Mouse (Mus musculus) monocyte, adult 5-6 weeks (primary cell): Measurements from ENCODE around the gene Cfap74. TPM values are rescaled to one million over a fixed set of nuclear protein-coding genes. Genes with fewer than 3 reads are reported as not detected.

Source experiments
- ATAC-seq: fragments of 153-309, 156-312 bp; replicated peaks from 2 replicates; pipeline ENCODE4 v1.8.0; 2017; ENCODE audit warnings: mild to moderate bottlenecking; ENCODE audit not compliant: low TSS enrichment, insufficient number of reproducible peaks, severe bottlenecking, poor library complexity, low FRiP score
- total RNA-seq: library from RNA; stranded (forward); fragments of 200-1000, 200-491, 200-594 nt; gene quantifications from 3 replicates; pipeline ENCODE4 v1.2.3, GENCODE M21; 2017

Gene Cfap74
- 0.64 to 2.0 TPM (median 1.7 TPM) in 3 replicates for total RNA-seq

DNA sequence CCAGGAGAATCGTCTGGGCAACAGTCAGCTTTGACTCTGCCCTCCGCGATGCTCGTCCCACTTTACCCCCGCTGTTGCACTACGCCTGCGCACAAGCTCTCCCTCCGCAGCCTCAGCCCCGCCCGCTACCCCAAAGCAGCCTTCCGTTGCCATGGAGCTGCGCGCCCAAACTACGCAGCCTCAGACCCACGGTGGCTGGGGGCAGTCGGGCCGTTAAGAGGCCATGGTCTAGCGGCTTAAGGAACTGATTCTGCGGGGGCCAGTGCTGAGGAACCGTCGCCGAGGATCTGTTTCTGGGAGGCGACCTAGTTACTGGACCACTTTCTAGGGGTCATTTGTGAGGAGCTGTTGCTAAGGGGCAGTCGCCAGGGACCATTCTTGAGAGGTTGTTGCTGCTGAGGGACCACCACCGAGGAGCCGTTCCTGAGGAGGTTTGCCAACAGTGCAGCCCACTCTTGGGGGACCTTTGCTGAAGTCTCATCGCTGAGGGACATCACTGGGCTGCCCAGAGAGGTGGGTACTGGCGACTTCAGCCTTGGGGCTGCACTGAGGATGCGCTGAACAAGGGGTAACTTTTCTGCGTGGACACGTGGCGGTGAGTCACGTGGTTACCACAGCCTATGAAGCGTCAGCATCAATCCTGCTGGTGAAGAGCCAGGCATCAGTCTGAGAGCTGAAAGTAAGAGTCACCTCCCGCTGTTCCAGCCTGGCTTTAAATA is at the start of gene Cfap74:
Cfap74 (plus strand) TSS at position 133 of the 719 bp plus-strand sequence.
- ATAC-seq: no peak

DNA sequence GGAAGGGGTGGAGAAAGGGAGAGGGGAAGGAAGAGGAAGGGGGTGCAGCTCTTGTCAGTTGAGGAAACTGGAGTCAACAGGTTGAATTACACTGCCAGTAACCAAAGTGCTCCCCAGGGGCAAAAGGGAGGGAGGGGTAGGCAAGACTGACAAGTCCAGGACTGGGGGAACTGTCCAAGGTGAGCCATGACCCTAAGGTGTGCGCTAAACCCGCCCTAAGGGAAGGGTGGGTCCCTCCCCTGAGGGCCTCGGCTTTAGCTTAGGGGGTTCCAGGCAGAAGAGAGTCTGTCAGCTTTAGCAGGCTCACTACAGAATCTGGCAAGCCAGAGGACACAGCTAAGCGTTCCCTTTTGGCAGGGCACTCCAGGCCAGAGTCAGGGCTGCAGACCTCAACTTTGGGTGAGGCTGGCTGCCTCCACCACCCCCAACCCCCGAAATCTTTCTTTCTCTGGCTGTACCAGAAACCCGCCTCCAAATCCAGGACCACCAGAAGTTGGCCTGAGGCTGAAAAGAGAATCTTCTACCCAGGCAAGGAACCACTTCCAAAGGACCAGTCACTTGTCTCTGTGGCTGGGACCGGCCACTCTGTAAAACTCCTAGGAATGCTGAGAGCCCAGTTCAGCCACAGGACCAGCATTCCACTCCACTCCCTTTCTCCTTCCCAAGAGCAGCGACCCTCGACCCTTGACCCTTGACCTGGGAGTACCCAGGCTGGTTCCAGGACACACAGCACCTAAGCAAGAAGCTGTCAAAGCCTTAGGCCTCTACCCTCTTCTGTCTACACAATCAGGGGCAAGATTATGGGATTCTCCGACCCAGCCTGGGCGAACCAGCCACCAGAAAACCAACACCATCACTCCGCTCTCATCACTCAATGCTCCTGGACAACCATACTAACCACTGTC is 49.2 kb upstream of the Cfap74 start:
- no peak for ATAC-seq

DNA sequence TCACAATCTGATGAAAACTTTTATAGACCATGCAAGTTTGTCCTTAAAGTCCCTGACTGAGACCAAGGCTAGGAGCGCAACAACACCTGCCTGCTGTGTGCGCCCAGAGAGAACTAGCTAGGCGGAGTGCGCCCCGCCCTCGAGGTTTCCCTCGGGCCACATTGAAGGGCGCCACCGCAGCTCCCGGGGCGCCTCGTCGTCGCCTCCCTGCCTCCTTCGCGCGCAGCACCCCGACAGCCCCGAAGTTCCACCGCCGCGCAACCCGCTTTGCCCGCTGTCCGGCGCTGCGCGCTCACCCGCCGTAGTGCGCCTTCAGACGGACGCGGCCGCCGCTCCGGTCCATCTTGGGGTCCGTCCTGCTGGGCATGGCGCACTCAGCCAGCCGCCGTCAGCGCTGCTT is 48.1 kb upstream of the Cfap74 start:
- no peak for ATAC-seq

- no peak for ATAC-seq
Measured at GRCm38 (mm10) chr4:155361303-155361791, 47.6 kb upstream of the Cfap74 start, which contains the start of gene Prkcz. Gene Prkcz (minus strand): TSS chr4:155361361.

- ATAC-seq: no peak
Measured at GRCm38 (mm10) chr4:155362443-155362842, 46.5 kb upstream of the Cfap74 start.

DNA sequence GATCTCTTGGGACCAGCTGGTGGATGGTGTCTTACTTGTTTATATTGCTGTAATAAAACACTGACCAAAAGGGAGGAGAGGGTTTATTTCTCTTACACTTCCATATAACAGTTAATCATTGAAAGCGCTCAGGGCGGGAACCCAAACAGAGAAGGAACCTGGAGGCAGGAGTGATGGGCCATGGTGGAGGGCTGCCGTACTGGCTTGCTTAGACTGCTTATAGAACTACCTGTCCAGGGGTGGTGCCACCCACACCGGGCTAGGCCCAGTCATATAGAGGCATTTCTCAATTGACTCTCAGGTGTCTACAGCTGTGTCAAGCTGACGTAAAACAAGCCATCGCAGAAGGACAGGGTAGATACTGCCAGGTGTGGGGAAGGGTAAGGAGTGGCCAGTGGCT is 42.2 kb upstream of the Cfap74 start:
- ATAC-seq: no peak

- ATAC-seq: no peak
Measured at GRCm38 (mm10) chr4:155367739-155368138, 41.3 kb upstream of the Cfap74 start.

DNA sequence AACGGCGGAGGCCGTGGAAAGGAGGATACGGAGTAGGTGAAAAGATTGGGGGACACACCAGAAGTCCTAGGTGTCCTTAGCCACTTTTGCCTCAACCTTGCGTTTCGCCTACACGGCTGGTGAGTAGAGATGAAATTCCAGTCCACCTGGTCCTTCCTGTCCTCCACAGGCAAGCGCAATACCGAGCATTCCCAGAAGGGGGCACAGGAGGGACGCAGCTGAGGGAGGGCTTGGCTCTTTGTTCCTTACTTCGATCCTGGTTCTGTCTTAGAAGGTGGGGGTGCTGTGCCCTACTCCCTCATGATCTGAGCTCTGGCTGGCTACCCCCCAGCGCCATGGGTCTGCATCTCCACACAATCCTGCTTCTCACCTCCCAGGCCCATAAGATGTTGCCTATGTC is 40.3 kb upstream of the Cfap74 start:
- no peak for ATAC-seq

DNA sequence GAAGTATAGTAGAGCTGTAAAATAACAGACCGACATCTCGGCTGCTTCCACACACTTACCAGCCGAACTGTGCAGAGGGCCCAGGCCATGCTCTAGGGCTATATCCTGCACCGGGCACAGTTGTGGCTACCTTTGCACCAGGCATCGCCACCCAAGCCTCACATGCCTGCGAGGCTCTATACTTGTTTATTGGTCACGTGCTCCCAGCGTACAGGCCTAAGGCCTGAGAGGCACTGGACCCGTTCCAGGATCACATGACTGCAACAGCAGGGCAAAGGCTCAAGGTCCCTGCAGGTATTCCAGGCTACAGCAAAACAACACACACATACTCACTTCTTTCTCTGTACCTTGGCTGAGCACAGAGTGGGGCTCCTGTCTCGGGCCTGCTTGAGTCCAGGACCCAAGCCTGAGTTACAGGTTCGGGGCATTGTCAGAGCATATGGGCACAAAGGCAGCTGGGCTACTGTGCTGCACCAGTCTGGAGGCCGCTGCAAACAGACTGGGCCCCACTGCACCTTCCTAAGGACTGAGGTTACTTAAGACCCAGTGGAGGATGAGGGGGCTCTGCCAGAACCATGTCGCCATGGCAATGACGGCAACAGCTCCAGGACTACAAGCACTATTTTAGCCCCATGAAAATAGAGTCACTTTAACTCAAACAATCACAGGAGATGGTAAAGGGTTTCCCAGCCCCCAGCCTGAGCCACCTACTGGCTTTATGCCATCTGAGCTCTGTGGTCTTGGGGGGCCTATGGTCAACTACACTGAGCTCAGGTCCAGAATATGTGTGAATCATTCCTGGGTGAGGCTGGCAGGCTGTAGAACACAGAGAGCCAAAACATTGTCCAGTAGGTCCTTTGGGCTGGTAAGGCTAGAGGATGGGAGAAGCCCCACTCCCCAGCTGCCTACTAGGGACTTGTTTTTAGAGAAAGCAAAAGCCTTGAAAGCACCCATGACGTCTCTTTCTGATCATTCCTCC is 38.0 kb upstream of the Cfap74 start:
- ATAC-seq: no peak

- ATAC-seq: no peak
Measured at GRCm38 (mm10) chr4:155371797-155372735, 36.9 kb upstream of the Cfap74 start.

DNA sequence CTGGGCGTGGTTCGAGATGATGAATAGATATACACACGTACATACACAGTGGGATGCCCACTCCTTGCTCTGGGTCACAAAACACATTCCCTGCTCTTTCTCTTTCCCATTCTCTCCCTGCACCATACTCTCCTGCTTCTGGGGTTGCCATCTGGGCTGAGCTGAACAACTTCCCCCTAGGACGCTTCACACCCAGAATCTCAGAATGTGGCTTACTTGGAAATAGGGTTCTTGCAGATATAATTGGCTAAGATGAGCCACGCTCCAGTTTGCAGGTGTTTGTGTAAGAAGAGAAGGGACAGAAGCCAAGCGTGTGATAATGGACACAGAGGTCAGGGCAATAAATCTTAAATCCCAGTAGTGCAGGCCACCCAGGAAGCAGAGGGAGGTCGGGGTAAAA is 27.0 kb upstream of the Cfap74 start:
- ATAC-seq: no peak

DNA sequence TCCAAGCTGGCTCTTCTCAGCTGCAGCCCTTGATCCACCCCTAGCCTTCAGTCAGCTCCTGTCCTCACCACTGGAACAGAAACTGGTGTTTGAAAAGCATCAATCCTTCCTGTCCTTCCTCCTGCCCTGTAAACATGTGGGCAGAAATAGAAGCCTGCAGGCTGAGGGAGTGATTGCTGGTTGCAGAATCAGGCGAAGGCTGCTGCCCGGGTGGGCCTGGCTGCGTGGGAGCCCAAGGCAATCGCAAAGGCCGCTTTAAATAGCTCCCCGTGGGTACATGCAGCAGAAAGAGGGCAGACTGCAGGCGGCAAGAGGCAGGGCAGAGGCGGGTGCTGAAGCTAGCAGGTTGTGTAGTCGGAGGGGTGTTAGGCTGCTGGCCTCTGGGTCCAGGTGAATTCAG is 26.2 kb upstream of the Cfap74 start:
- no peak for ATAC-seq

- ATAC-seq: no peak
Measured at GRCm38 (mm10) chr4:155383326-155383725, 25.7 kb upstream of the Cfap74 start.

GRCm38 (mm10) chr4:155387166-155387565 is 21.8 kb upstream of the Cfap74 start:
- ATAC-seq: no peak

GRCm38 (mm10) chr4:155395471-155395870 is 13.5 kb upstream of the Cfap74 start:
- ATAC-seq: no peak

DNA sequence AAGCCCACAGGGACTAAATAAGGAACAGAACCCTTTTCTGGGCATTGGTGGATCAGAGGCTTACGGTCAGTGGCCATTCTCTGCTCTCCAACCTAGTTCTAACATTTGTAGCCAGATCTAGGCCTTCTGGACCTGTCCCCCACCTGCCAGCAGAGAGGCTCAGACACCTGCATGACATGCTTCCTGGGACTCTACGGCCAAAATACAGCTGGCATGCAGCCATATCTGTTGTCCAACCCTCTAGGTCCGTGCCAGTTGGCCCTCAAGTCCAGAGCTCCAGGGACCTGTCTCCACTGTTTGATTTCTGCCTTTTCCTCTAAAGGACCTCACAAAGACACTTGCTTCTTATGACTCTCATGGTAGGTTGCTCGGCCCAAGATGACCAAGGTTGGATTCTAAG is 12.2 kb upstream of the Cfap74 start:
- ATAC-seq: no peak

DNA sequence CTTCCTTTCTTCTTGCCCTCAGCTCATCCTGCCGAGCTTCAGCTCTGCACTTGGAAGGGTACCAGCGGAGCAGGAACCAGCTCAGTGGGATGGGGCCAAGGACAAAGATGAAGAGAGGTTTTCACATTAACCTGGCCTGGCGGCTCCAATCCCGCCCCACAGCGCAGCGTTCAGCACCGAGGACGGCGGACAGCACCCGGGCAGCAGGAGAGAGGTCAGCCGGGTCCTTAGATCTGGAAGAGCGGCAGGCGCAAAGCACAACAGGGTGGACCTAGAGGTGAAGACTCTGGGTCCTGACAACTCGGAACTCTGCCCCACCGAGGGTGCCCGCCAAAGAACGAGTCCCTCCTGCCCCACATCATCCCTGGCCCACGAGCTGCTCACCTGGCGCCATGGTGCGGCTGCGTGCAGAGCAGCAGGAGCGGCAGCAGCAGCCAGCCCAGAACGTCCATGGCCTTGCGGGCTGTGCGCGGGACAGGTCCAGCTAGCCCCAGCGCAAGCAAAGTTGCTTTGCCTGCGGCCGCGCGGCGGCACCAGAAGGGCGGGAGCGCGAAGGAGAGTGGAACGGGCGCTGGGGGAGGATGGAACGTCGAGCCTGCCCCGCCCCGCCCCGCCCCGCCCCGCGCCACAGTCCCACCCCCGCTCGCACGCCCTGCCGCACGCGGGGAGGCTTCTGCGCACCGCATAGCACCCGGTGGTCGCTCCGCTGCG is 11.3 kb upstream of the Cfap74 start, which contains the start of gene Gabrd:
Gabrd (minus strand) TSS at position 602 of the 711 bp plus-strand sequence.
- ATAC-seq: no peak
